Mouse (Mus musculus): Measurements from ENCODE around the gene Tnrc6c. TPM values are rescaled to one million over a fixed set of nuclear protein-coding genes. Genes with fewer than 3 reads are reported as not detected.

The Tnrc6c gene
- total RNA-seq, 2 experiments from 2014 or later: 20.5 to 25.8 TPM

- no peak for DNase-seq
These were observed 23.0 kb downstream of the Tnrc6c start for GRCm38 (mm10) chr11:117677111-117677510.

- DNase-seq: no peak
These were observed 23.5 kb downstream of the Tnrc6c start for GRCm38 (mm10) chr11:117677594-117677993.

- no peak for DNase-seq
These were observed 24.1 kb downstream of the Tnrc6c start for GRCm38 (mm10) chr11:117678155-117678554.

GRCm38 (mm10) chr11:117678740-117679139 is 24.7 kb downstream of the Tnrc6c start:
- DNase-seq: no peak

- DNase-seq: no peak
These were observed 30.6 kb downstream of the Tnrc6c start for GRCm38 (mm10) chr11:117684640-117685039.

GRCm38 (mm10) chr11:117685461-117685860 is 31.4 kb downstream of the Tnrc6c start:
- DNase-seq: peak; percentile 37

DNA sequence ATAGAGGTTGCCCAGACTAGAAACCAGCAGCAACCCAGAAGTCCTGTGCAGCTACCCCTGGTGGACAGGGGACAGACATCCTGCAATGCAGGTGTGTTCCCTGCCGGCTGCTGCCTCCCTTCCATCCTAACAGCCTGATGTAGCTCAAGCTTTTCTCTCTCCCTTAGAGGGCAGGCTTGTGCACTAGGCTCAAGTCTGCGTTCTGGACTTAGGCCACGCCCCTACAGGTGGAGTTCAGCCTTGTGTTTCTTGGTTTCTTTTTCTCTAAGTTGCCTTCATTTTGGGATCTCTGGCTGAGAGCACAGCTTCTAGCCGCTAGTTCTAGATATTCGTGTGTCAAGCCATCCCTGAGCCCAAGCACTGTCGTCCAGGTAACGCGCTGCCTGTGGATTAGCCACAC is 31.9 kb downstream of the Tnrc6c start:
- no peak for DNase-seq

GRCm38 (mm10) chr11:117688603-117689002 is 34.5 kb downstream of the Tnrc6c start:
- no peak for DNase-seq

GRCm38 (mm10) chr11:117691311-117691710 is 37.2 kb downstream of the Tnrc6c start:
- no peak for DNase-seq

DNA sequence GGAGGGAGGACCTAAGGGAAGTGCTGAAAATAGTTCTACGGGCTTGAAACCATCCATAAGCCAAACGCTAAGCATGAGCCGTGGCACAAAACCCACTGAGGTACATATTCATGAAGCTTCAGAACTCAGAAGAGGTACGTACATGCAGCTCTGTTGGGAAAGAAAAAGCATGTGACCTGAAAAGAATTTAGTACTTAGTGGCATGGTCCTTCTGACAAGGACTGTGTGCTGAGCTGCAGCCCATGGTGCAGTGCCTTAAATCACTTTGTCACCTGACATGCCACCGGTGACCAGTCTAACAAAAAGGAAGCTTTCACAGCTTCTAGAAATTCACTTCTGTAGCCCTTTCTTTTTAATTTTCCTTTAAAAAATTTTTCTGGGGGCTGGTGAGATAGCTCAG is 40.0 kb downstream of the Tnrc6c start:
- no peak for DNase-seq

DNA sequence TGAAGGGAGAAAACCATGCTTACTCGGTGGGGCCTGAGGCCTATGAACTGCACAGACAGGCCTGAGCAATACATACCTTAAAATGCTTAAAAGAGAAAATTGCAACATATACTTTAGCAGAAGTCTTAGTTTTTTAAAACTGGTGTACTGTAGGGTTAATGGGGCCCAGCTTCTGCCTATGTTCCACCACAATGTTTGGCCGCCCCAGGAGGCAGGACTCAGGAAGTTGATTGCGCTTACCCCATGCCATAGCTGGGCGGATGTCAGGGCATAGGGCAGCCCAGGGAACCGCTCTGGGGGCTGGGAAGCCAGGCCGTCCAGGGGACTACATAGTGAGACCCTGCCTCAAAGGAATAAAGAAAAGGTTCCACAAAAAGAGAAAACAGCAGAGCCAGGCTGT is 42.5 kb downstream of the Tnrc6c start:
- no peak for DNase-seq

GRCm38 (mm10) chr11:117700871-117701270 is 46.8 kb downstream of the Tnrc6c start:
- no peak for DNase-seq

- DNase-seq: no peak
These were observed 52.2 kb downstream of the Tnrc6c start for GRCm38 (mm10) chr11:117706267-117706666.

DNA sequence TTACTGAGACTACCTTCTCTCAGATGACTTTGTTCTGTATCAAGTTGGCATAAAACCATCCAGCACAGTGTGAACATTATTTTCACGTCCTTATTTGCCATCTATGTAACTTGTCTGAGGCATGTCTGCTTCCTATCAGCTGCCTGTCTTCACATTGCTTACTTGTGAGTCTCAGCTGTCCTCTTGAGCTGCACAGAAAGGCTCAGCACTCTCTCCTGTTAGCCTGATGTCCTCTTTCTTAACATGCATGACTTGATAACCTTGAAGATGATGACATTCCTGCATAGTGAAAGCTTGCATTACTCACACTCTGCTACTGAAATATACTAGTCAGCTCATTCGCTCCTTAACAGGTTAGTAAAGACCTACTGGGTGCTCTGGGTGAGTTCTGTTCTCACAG is 53.1 kb downstream of the Tnrc6c start:
- no peak for DNase-seq

DNA sequence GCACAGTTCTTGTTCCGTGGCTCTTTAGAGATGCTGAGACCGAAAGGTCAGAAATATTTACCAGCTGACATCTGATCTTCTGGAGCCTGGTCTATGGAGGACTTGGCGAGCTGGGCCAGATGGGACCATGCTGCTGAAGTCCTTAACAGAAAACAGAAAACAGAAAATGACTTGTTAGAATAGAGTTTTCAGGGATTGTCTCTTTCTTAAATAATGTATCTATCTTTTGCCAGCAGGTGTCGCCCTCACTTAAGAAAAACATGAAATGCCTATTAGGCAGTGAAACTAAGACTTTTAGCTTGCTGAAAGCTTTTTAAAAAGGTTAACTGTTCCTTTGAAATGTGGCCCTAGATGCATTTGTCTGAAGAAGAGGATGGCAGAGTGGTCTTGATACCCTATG is 55.2 kb downstream of the Tnrc6c start:
- peak; percentile 61 for DNase-seq

DNA sequence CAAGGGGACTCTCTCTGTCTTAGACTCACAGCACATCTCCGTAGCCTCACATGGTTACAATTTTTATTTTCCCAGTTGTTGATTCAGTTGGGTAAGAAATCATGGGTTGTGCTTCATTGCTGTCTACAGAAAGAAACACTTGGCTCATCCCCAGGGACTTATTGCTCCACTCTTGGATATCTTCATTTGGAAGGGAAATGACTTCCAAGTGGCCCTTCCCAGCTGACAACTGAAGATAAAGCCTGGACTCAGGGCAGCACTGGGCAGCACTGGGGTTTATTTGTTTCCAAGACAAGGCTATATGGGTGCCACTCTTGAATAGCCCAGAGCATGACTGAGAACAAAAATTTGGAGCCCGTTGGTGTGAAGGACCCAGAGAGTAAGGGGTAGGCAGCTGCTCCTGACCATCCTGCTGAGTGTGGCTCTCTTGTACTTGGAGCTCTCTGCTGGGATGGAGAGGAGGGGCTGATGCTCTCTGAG is 56.8 kb downstream of the Tnrc6c start:
- no peak for DNase-seq

GRCm38 (mm10) chr11:117712065-117712464 is 58.0 kb downstream of the Tnrc6c start:
- no peak for DNase-seq

GRCm38 (mm10) chr11:117713375-117713774 is 59.3 kb downstream of the Tnrc6c start:
- no peak for DNase-seq

DNA sequence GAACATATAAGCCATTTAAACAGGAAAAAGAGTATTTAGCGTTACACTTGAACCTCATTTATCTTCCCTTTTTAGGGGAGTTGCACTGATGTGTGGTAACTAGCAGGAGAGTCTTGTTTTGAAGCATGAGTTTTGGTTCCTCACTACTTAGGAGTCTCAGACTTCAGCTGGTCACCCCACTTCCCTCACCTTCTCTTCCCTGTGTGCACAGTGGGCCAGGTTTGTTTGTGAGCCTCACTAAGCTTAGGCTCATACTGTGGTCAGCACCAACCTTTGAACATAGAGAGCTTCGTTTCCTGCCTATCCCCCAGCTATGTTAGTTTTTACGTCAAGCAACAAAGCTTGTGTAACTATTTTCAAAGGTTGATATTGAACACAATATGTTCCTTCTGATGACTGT is 64.7 kb downstream of the Tnrc6c start:
- DNase-seq: no peak

GRCm38 (mm10) chr11:117724604-117725301 is 70.7 kb downstream of the Tnrc6c start:
- DNase-seq: no peak

DNA sequence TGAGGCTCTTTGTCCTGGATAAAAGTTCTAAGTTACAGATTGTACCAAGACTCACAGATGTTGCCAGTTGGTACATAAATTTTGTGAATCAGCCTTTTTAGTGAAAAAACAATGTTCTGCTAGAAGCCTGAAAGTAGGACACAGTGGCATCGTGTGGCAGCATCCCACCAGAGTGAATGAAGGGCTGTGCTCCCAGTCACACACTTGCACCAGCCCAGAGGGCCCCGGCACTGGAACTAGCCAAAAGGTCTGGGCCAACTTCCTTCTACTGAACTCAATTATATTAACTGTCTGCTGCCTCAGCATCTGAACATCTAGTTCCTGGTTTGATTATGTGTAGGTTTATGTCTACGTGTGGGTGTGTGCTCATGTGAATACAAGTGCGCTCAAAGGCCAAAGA is 72.9 kb downstream of the Tnrc6c start:
- no peak for DNase-seq

GRCm38 (mm10) chr11:117728245-117728644 is 74.2 kb downstream of the Tnrc6c start:
- DNase-seq: no peak

GRCm38 (mm10) chr11:117728841-117729240 is 74.8 kb downstream of the Tnrc6c start:
- peak; percentile 58 for DNase-seq

DNA sequence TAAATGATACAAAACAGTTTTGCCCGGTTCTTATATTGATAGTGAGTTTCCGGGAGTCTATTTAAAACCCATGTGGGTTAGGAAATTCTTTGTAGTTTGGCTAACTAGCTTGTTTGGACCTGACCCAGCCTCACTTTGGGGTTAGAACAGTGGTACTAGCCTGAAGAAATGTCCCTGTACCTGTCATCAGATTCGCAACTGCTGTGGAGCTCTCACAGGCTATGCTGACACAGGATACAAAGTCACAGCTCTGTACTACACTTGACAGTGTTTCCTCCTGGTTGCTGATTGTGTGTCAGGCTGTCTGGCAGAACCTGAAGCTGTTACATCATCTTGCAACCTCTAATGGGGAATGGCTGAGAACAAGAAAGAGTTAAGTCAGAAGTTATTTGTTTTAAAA is 75.3 kb downstream of the Tnrc6c start:
- no peak for DNase-seq
